Mouse (Mus musculus) kidney, adult 11 months (tissue): ENCODE measurements around the gene Gm19426.
"Not testable (repeated sequence)": the region's sequence is repeated elsewhere in the genome, so short reads cannot be mapped to it uniquely, and the experiment has no call there.

Experiments used
- DNase-seq: peaks from one replicate; pipeline ENCODE4 v3.0.0; 2022

Gm19426 gene

GRCm38 (mm10) chr2:84742451-84743283 is 788 bp downstream of the Gm19426 start:
- no peak for DNase-seq

- no peak for DNase-seq
These were observed 1.5 kb downstream of the Gm19426 start for GRCm38 (mm10) chr2:84741841-84742450.

- no peak for DNase-seq
These were observed 2.7 kb downstream of the Gm19426 start for GRCm38 (mm10) chr2:84740608-84741333.

- peak; percentile 66 for DNase-seq
These were observed 5.1 kb downstream of the Gm19426 start for GRCm38 (mm10) chr2:84738271-84738911.

GRCm38 (mm10) chr2:84737451-84737925 is 6.0 kb downstream of the Gm19426 start:
- DNase-seq: no peak

GRCm38 (mm10) chr2:84736312-84737161 is 6.9 kb downstream of the Gm19426 start:
- DNase-seq: no peak

- DNase-seq: no peak
These were observed 8.0 kb downstream of the Gm19426 start for GRCm38 (mm10) chr2:84735346-84735920.

- no peak for DNase-seq
These were observed 8.5 kb downstream of the Gm19426 start for GRCm38 (mm10) chr2:84734919-84735318.

GRCm38 (mm10) chr2:84734351-84734864 is 9.0 kb downstream of the Gm19426 start:
- DNase-seq: no peak

GRCm38 (mm10) chr2:84733579-84734300 is 9.7 kb downstream of the Gm19426 start, which contains the start of gene Ypel4:
TSS of gene Ypel4 (plus strand) at chr2:84734058.
- DNase-seq: no peak

GRCm38 (mm10) chr2:84732394-84732793 is 11.1 kb downstream of the Gm19426 start:
- DNase-seq: no peak

GRCm38 (mm10) chr2:84731206-84731605 is 12.2 kb downstream of the Gm19426 start:
- no peak for DNase-seq

- DNase-seq: not testable (repeated sequence)
These were observed 15.3 kb downstream of the Gm19426 start for GRCm38 (mm10) chr2:84728191-84728590.

- DNase-seq: peak; percentile 98
These were observed 16.1 kb downstream of the Gm19426 start, which contains the start of gene Clp1 for GRCm38 (mm10) chr2:84727172-84727858. TSS of gene Clp1 (minus strand) at chr2:84727350.

GRCm38 (mm10) chr2:84726716-84727115 is 16.7 kb downstream of the Gm19426 start:
- DNase-seq: no peak

- DNase-seq: no peak
These were observed 17.7 kb downstream of the Gm19426 start for GRCm38 (mm10) chr2:84725770-84726169.

- no peak for DNase-seq
These were observed 19.6 kb downstream of the Gm19426 start for GRCm38 (mm10) chr2:84723856-84724255.

GRCm38 (mm10) chr2:84721182-84721581 is 22.3 kb downstream of the Gm19426 start:
- no peak for DNase-seq

GRCm38 (mm10) chr2:84720718-84721117 is 22.7 kb downstream of the Gm19426 start:
- DNase-seq: no peak

- DNase-seq: no peak
These were observed 26.1 kb downstream of the Gm19426 start for GRCm38 (mm10) chr2:84717357-84717756.
